Mouse (Mus musculus) E14TG2a.4 (cell line): Measurements from ENCODE around the gene Schip1.

Source experiments
- H3K27me3 ChIP-seq: 2 replicates; pipeline ENCODE4 v1.6.1; 2014; ENCODE audit warnings: low read length, control low read depth; ENCODE audit not compliant: insufficient read depth
- H3K36me3 ChIP-seq: 2 replicates; pipeline ENCODE4 v1.6.1; 2014; ENCODE audit warnings: low read length, control low read depth; ENCODE audit not compliant: insufficient read depth
- H3K4me1 ChIP-seq: replicated peaks from 2 replicates; pipeline ENCODE4 v1.6.1; 2014; ENCODE audit warnings: low read depth, low read length, control low read depth
- H3K4me3 ChIP-seq: replicated peaks from 2 replicates; pipeline ENCODE4 v1.5.1; 2014; ENCODE audit warnings: mild to moderate bottlenecking, low read length
- H3K9me3 ChIP-seq: 2 replicates; pipeline ENCODE4 v1.6.1; 2014; ENCODE audit warnings: low read length, control low read depth
- CTCF ChIP-seq: conservative IDR thresholded peaks from 2 replicates; pipeline ENCODE4 v1.5.1; 2014; ENCODE audit warnings: low read length
- NANOG ChIP-seq: IDR thresholded peaks from 2 replicates; pipeline ENCODE4 v1.6.1; 2014; ENCODE audit warnings: borderline replicate concordance, low read length, mixed read lengths
- POU5F1 ChIP-seq: IDR thresholded peaks from 2 replicates; pipeline ENCODE4 v1.6.1; 2014; ENCODE audit warnings: low read length, borderline replicate concordance

The Schip1 gene

DNA sequence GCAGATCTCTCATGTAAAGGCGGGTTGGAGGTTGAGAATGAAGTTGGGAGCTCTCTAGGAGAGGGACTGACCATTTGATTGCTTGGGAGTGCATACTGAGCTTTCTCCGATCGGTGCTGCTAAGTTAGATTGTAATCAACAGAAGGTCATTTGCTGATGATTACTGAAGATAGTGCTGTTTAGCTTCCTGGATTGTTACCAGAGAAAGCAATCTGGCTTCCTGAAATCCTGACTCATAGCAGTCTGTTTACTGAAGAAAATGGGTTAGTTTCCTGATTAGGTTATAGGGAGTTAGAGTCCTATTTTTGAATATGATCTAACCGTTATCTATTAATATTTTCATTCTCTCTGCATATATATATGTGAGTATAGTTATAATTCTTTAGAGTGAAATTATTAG lies 36.7 kb downstream of the Schip1 start:
- no peaks in the 10 kb centered on the region for H3K9me3 ChIP-seq
- no peaks in the 10 kb centered on the region for H3K27me3 ChIP-seq
- H3K4me3 ChIP-seq: no peak overlapping the region
- no peaks in the 10 kb centered on the region for H3K36me3 ChIP-seq
- no peaks in the 10 kb centered on the region for H3K4me1 ChIP-seq
- no peak for TF ChIP-seq POU5F1
- no peak for TF ChIP-seq NANOG
- TF ChIP-seq CTCF: no peak

GRCm38 (mm10) chr3:68105081-68105685 lies 40.6 kb downstream of the Schip1 start:
- Histone ChIP-seq H3K4me1 (no peaks in the 10 kb centered on the region), H3K4me3 (no peak overlapping the region), H3K27me3 (no peaks in the 10 kb centered on the region), H3K36me3 (no peaks in the 10 kb centered on the region), H3K9me3 (peaks cover 4% of the 10 kb centered on the region; the same call in 1 of the 2 replicates)
- TF ChIP-seq POU5F1: no peak
- no peak for TF ChIP-seq CTCF
- TF ChIP-seq NANOG: no peak

- no peaks in the 10 kb centered on the region for H3K27me3 ChIP-seq
- H3K4me3 ChIP-seq: no peak overlapping the region
- no peaks in the 10 kb centered on the region for H3K9me3 ChIP-seq
- no peaks in the 10 kb centered on the region for H3K36me3 ChIP-seq
- H3K4me1 ChIP-seq: no peaks in the 10 kb centered on the region
- TF ChIP-seq CTCF (no peak), POU5F1 (no peak)
Measured at GRCm38 (mm10) chr3:68121338-68121737, 56.7 kb downstream of the Schip1 start.

DNA sequence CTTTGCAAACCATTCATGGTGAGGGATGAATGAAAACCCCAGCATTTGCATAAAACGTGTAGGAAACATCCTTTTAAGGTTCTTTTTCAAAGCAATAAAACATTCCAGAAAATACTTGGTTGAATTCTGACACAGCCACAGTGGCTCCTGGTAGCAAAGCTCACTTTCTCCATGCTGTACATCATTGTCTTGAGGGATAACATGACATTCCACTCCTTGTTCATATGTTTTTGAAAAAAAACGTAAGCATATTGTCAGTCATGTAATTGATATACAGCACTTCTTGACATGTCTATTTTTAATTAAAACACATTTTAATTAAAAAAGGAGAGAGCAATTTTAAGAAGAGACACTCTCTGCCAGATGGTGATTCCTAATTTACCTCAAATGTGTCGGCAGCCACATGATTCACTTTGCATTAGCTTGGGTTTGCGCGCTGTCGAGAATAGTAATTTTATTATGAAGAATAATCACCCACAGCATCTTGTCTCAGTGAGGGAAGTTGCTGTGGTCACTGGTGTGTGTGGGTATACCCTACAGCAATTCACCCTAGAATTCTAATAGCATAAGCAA lies 61.8 kb downstream of the Schip1 start:
- Histone ChIP-seq H3K4me3 (no peak overlapping the region), H3K36me3 (no peaks in the 10 kb centered on the region), H3K27me3 (no peaks in the 10 kb centered on the region), H3K4me1 (no peaks in the 10 kb centered on the region), H3K9me3 (peaks cover 4% of the 10 kb centered on the region; the same call in 1 of the 2 replicates)
- TF ChIP-seq POU5F1 (no peak), NANOG (no peak), CTCF (no peak)

- H3K36me3 ChIP-seq: no peaks in the 10 kb centered on the region
- H3K27me3 ChIP-seq: no peaks in the 10 kb centered on the region
- no peak overlapping the region for H3K4me3 ChIP-seq
- H3K9me3 ChIP-seq: peaks cover 4% of the 10 kb centered on the region; the same call in 1 of the 2 replicates
- no peaks in the 10 kb centered on the region for H3K4me1 ChIP-seq
- TF ChIP-seq CTCF (no peak), NANOG (no peak), POU5F1 (no peak)
Measured at GRCm38 (mm10) chr3:68130386-68130785, 65.8 kb downstream of the Schip1 start.

DNA sequence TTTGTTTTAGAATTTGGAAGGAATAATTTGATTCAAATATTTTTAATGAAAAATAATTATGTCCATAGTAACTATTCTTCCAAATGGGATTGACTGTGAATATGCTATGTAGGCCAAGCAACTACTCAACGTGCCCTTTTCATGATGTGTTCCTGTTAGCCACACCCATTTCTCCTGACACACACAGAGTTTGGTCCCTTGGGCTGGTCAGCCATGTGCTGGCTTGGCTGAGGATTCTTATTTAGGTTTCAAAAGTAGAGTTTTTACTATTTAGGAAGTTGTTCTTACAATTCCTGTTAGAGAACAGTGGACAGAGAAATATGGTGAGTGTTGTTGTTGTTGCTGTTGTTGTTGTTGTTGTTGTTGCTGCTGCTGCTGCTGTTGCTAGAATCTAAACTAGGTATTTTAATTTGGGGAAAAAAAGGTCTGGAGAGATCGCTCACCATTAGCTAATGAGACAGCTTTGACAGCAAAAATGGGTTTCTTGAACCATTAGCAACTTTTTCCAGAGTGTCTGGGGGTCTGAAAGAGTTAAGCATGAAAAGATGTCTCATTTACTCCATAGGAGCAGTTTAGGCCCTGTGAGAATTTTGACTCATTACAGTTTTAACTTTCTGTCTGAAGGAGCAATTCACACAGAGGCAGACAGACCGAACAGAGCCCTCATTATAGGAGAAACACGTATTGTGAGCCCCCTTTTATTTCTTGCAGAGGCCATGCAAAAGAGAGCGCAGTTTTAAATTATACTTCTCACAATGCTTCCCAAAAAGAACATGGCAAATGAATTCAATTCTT lies 74.4 kb downstream of the Schip1 start:
- Histone ChIP-seq H3K4me1 (no peaks in the 10 kb centered on the region), H3K4me3 (no peak overlapping the region), H3K9me3 (peaks cover 4% of the 10 kb centered on the region; the same call in 1 of the 2 replicates), H3K36me3 (no peaks in the 10 kb centered on the region), H3K27me3 (no peaks in the 10 kb centered on the region)
- TF ChIP-seq CTCF (no peak), NANOG (no peak), POU5F1 (no peak)

- Histone ChIP-seq H3K4me3 (no peak overlapping the region), H3K27me3 (no peaks in the 10 kb centered on the region), H3K9me3 (peaks cover 6% of the 10 kb centered on the region), H3K36me3 (no peaks in the 10 kb centered on the region), H3K4me1 (no peaks in the 10 kb centered on the region)
- no peak for TF ChIP-seq NANOG
- no peak for TF ChIP-seq POU5F1
- no peak for TF ChIP-seq CTCF
Measured at GRCm38 (mm10) chr3:68150688-68151087, 86.1 kb downstream of the Schip1 start.

GRCm38 (mm10) chr3:68160175-68160574 lies 95.6 kb downstream of the Schip1 start:
- no peaks in the 10 kb centered on the region for H3K36me3 ChIP-seq
- H3K4me3 ChIP-seq: no peak overlapping the region
- no peaks in the 10 kb centered on the region for H3K4me1 ChIP-seq
- H3K9me3 ChIP-seq: peaks cover 3% of the 10 kb centered on the region; the same call in 1 of the 2 replicates
- H3K27me3 ChIP-seq: no peaks in the 10 kb centered on the region
- TF ChIP-seq POU5F1 (no peak), CTCF (no peak), NANOG (no peak)
